Mouse (Mus musculus) R1 (cell line): Measurements from ENCODE around the gene Rph3a.
"Not testable (repeated sequence)": the region's sequence is repeated elsewhere in the genome, so short reads cannot be mapped to it uniquely, and the experiment has no call there.

ENCODE experiments used
- DNase-seq: peaks from one replicate; pipeline ENCODE4 v3.0.0-alpha.2; 2018; ENCODE audit warnings: low read depth, low spot score

Gene Rph3a

GRCm38 (mm10) chr5:120974522-120974921, 35.4 kb downstream of the Rph3a start:
- DNase-seq, result peak; percentile 41

GRCm38 (mm10) chr5:120972278-120972677, 37.6 kb downstream of the Rph3a start:
- no peak for DNase-seq

GRCm38 (mm10) chr5:120971326-120971725, 38.6 kb downstream of the Rph3a start:
- peak; percentile 62 for DNase-seq

- no peak for DNase-seq
These were observed 40.2 kb downstream of the Rph3a start for GRCm38 (mm10) chr5:120969703-120970102.

- DNase-seq, result no peak
These were observed 41.1 kb downstream of the Rph3a start for GRCm38 (mm10) chr5:120968799-120969198.

- no peak for DNase-seq
These were observed 41.8 kb downstream of the Rph3a start for GRCm38 (mm10) chr5:120968134-120968532.

GRCm38 (mm10) chr5:120967355-120968133, 42.3 kb downstream of the Rph3a start:
- DNase-seq, result no peak

- DNase-seq, result no peak
These were observed 43.0 kb downstream of the Rph3a start for GRCm38 (mm10) chr5:120966894-120967293.

GRCm38 (mm10) chr5:120966156-120966555, 43.7 kb downstream of the Rph3a start:
- no peak for DNase-seq

GRCm38 (mm10) chr5:120961004-120961403, 48.9 kb downstream of the Rph3a start:
- peak; percentile 58 for DNase-seq

- DNase-seq, result peak; percentile 56
These were observed 55.9 kb downstream of the Rph3a start for GRCm38 (mm10) chr5:120953974-120954373.

GRCm38 (mm10) chr5:120952242-120952770, 57.6 kb downstream of the Rph3a start:
- no peak for DNase-seq

GRCm38 (mm10) chr5:120942076-120942475, 67.8 kb downstream of the Rph3a start:
- no peak for DNase-seq

- peak; percentile 98 for DNase-seq
These were observed 71.3 kb downstream of the Rph3a start for GRCm38 (mm10) chr5:120938586-120938985.

GRCm38 (mm10) chr5:120937841-120938240, 72.1 kb downstream of the Rph3a start:
- DNase-seq, result no peak

- peak; percentile 89 for DNase-seq
These were observed 75.9 kb downstream of the Rph3a start for GRCm38 (mm10) chr5:120933966-120934365.

GRCm38 (mm10) chr5:120927036-120927435, 82.9 kb downstream of the Rph3a start:
- no peak for DNase-seq

- DNase-seq, result not testable (repeated sequence)
These were observed 83.6 kb downstream of the Rph3a start for GRCm38 (mm10) chr5:120926311-120926710.

- not testable (repeated sequence) for DNase-seq
These were observed 85.4 kb downstream of the Rph3a start for GRCm38 (mm10) chr5:120924520-120924919.

GRCm38 (mm10) chr5:120923969-120924368, 85.9 kb downstream of the Rph3a start:
- DNase-seq, result no peak

GRCm38 (mm10) chr5:120920296-120920695, 89.6 kb downstream of the Rph3a start:
- no peak for DNase-seq

GRCm38 (mm10) chr5:120919156-120919935, 90.5 kb downstream of the Rph3a start:
- not testable (repeated sequence) for DNase-seq
